Mouse (Mus musculus): ENCODE data around the gene Fam198b. TPM values are rescaled to one million over a fixed set of nuclear protein-coding genes. Genes with fewer than 3 reads are reported as not detected.

Fam198b gene
- polyA plus RNA-seq, 1 experiment from 2014 or later, result 6.0 TPM

- H3K36me3 ChIP-seq (ENCODE audit: control insufficient read depth, insufficient read depth, low read length), result no peaks in the 10 kb centered on the region
- DNase-seq (ENCODE audit: low spot score) (no peak), ATAC-seq (ENCODE audit: insufficient number of reproducible peaks, low FRiP score, low TSS enrichment, low read depth) (no peak)
- H3K27ac ChIP-seq (replicated peaks; ENCODE audit: low read depth, low read length), result no peak overlapping the region
- H3K4me3 ChIP-seq (ENCODE audit: low read depth, low read length), result no peak overlapping the region
- H3K4me2 ChIP-seq (ENCODE audit: low read depth, severe bottlenecking), result no peak overlapping the region
- no peaks in the 10 kb centered on the region for H3K4me1 ChIP-seq (ENCODE audit: control insufficient read depth, insufficient read depth, low read length)
- 92% methylated on average over 6 of the region's 6 CpGs for WGBS
- no peak overlapping the region for H3K9ac ChIP-seq (ENCODE audit: low read length)
- H3K9me3 ChIP-seq (ENCODE audit: control insufficient read depth, low read length), result no peaks in the 10 kb centered on the region
- H3K27me3 ChIP-seq (ENCODE audit: control insufficient read depth, insufficient read depth, low read length), result no peaks in the 10 kb centered on the region
Measured at GRCm38 (mm10) chr3:79903803-79904202, 19.5 kb downstream of the Fam198b start.

GRCm38 (mm10) chr3:79904238-79904757, 20.0 kb downstream of the Fam198b start:
- DNase-seq (ENCODE audit: low spot score), result no peak
- ATAC-seq (ENCODE audit: insufficient number of reproducible peaks, low FRiP score, low TSS enrichment, low read depth), result no peak
- no peak overlapping the region for H3K4me3 ChIP-seq (ENCODE audit: low read depth, low read length)
- H3K4me2 ChIP-seq (ENCODE audit: low read depth, severe bottlenecking), result no peak overlapping the region
- 85% methylated on average over 10 of the region's 10 CpGs for WGBS
- H3K4me1 ChIP-seq (ENCODE audit: control insufficient read depth, insufficient read depth, low read length), result no peaks in the 10 kb centered on the region
- no peaks in the 10 kb centered on the region for H3K9me3 ChIP-seq (ENCODE audit: control insufficient read depth, low read length)
- H3K9ac ChIP-seq (ENCODE audit: low read length), result no peak overlapping the region
- H3K27me3 ChIP-seq (ENCODE audit: control insufficient read depth, insufficient read depth, low read length), result no peaks in the 10 kb centered on the region
- no peaks in the 10 kb centered on the region for H3K36me3 ChIP-seq (ENCODE audit: control insufficient read depth, insufficient read depth, low read length)
- H3K27ac ChIP-seq (replicated peaks; ENCODE audit: low read depth, low read length), result no peak overlapping the region

DNA sequence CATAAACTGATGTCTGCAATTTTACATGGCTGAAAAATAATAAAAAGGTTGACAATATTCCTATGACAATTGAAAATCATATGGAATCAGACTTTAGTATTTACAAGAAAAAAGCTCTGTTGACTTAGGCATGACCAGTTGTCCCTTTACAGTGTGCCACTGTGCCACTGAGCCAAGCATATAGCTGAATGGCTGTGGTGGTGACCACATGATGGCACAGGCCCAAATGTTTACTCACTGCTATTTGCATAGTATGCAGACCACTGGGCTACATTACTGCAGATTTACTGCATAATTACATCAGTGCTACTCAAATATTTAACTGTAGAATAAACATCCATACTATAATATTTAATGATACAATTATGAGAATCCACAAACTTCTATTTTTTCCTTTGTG, 21.1 kb downstream of the Fam198b start:
- Histone ChIP-seq H3K4me3 (ENCODE audit: low read depth, low read length) (no peak overlapping the region), H3K9ac (ENCODE audit: low read length) (no peak overlapping the region), H3K27ac (replicated peaks; ENCODE audit: low read depth, low read length) (no peak overlapping the region), H3K9me3 (ENCODE audit: control insufficient read depth, low read length) (no peaks in the 10 kb centered on the region), H3K4me2 (ENCODE audit: low read depth, severe bottlenecking) (no peak overlapping the region), H3K27me3 (ENCODE audit: control insufficient read depth, insufficient read depth, low read length) (no peaks in the 10 kb centered on the region), H3K36me3 (ENCODE audit: control insufficient read depth, insufficient read depth, low read length) (no peaks in the 10 kb centered on the region), H3K4me1 (ENCODE audit: control insufficient read depth, insufficient read depth, low read length) (no peaks in the 10 kb centered on the region)
- no peak for ATAC-seq (ENCODE audit: insufficient number of reproducible peaks, low FRiP score, low TSS enrichment, low read depth)
- DNase-seq (ENCODE audit: low spot score), result no peak

DNA sequence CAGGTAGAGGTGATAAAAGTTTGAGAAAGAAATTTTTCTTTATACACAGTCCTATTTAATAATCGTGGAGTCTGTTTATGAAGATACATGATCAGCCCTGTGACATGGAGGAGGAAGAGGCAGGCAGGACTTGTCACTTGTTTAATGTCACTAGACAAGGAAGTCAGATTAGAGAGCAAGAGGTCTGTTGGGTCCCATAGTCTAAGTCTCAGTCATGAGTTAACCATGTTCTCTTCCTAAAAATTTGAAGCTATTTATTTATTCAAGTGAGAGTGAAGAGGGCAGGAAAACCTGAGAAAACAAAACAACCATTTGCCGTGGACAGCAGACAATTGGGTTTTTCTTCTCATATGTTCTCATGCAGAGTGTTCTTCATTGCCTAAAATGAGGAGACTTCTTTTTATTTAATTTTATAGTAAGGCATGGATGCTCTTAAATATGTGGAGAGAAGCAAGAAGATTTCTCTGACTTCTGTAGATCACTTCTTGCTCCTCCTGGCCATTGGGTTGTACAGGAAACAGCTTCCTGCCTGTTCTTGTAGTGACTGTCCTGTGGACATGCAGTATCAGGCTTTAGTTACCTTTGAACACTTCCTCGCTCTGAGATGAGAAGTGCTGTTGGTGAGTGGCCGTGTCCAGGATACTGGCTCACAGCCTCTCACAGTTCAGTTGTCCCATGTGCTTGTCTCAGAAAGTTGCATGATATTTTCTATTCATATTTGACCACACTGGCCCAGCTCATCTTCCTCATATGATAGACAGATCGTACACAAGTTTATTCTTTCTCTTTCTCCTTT, 22.1 kb downstream of the Fam198b start:
- ATAC-seq (ENCODE audit: insufficient number of reproducible peaks, low FRiP score, low TSS enrichment, low read depth), result no peak
- 82% methylated on average over 5 of the region's 5 CpGs for WGBS

GRCm38 (mm10) chr3:79907223-79907622, 22.9 kb downstream of the Fam198b start:
- WGBS, result 60% methylated on average over 7 of the region's 7 CpGs
- H3K9me3 ChIP-seq (ENCODE audit: control insufficient read depth, low read length), result no peaks in the 10 kb centered on the region
- no peak for ATAC-seq (ENCODE audit: insufficient number of reproducible peaks, low FRiP score, low TSS enrichment, low read depth)
- DNase-seq (ENCODE audit: low spot score), result no peak
- no peak overlapping the region for H3K4me2 ChIP-seq (ENCODE audit: low read depth, severe bottlenecking)
- no peaks in the 10 kb centered on the region for H3K27me3 ChIP-seq (ENCODE audit: control insufficient read depth, insufficient read depth, low read length)
- no peaks in the 10 kb centered on the region for H3K36me3 ChIP-seq (ENCODE audit: control insufficient read depth, insufficient read depth, low read length)
- H3K4me1 ChIP-seq (ENCODE audit: control insufficient read depth, insufficient read depth, low read length), result no peaks in the 10 kb centered on the region
- no peak overlapping the region for H3K9ac ChIP-seq (ENCODE audit: low read length)
- H3K27ac ChIP-seq (replicated peaks; ENCODE audit: low read depth, low read length), result no peak overlapping the region
- H3K4me3 ChIP-seq (ENCODE audit: low read depth, low read length), result no peak overlapping the region

More for the DNA sequence above, 22.1 kb downstream of the Fam198b start:
- H3K27ac ChIP-seq (replicated peaks; ENCODE audit: low read depth, low read length), result no peak overlapping the region
- no peak overlapping the region for H3K4me2 ChIP-seq (ENCODE audit: low read depth, severe bottlenecking)
- DNase-seq (ENCODE audit: low spot score), result no peak
- no peak overlapping the region for H3K9ac ChIP-seq (ENCODE audit: low read length)
- no peak overlapping the region for H3K4me3 ChIP-seq (ENCODE audit: low read depth, low read length)
- H3K36me3 ChIP-seq (ENCODE audit: control insufficient read depth, insufficient read depth, low read length), result no peaks in the 10 kb centered on the region
- H3K9me3 ChIP-seq (ENCODE audit: control insufficient read depth, low read length), result no peaks in the 10 kb centered on the region
- no peaks in the 10 kb centered on the region for H3K4me1 ChIP-seq (ENCODE audit: control insufficient read depth, insufficient read depth, low read length)
- no peaks in the 10 kb centered on the region for H3K27me3 ChIP-seq (ENCODE audit: control insufficient read depth, insufficient read depth, low read length)

DNA sequence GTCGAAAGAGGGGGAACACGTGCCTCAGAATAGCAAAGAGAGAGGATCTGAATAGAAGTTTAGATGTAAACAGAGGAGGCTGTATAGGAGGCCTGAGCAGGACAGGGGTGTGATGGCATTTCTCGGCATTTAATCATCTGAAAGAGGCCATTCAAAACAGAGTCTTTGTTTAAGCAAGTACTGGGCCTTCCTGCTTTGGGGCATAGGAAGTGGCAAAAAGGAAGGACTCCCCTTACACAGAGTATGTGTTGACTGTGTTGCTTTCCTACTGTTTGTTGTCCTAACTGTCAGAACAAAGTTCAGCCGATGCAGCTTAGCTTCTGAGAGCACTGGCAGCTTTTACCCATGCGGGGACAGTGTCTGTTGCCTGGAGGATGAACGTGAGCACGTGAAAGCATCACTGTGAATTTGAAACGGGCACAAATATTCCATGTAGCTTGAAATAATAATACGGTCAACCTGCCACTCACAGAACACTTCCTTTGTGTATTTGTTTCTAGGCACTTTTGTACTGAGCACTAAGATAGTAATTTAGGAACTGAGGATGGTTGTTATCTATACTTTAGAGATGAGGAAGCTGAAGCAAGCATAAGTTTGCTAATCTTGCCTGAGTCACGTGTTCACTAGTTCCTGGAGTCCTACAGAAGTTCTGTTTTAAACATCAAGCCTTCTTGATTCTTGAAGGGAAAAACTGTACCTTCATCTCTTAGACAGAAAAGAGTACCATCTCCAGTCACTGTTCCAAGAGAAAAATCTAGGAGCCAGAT, 26.2 kb downstream of the Fam198b start:
- Histone ChIP-seq H3K4me3 (ENCODE audit: low read depth, low read length) (no peak overlapping the region), H3K4me2 (ENCODE audit: low read depth, severe bottlenecking) (no peak overlapping the region), H3K36me3 (ENCODE audit: control insufficient read depth, insufficient read depth, low read length) (no peaks in the 10 kb centered on the region), H3K9ac (ENCODE audit: low read length) (no peak overlapping the region), H3K27ac (replicated peaks; ENCODE audit: low read depth, low read length) (no peak overlapping the region), H3K9me3 (ENCODE audit: control insufficient read depth, low read length) (no peaks in the 10 kb centered on the region), H3K27me3 (ENCODE audit: control insufficient read depth, insufficient read depth, low read length) (no peaks in the 10 kb centered on the region), H3K4me1 (ENCODE audit: control insufficient read depth, insufficient read depth, low read length) (no peaks in the 10 kb centered on the region)
- DNase-seq (ENCODE audit: low spot score) (no peak), ATAC-seq (ENCODE audit: insufficient number of reproducible peaks, low FRiP score, low TSS enrichment, low read depth) (no peak)
- 78% methylated on average over 10 of the region's 10 CpGs for WGBS

- H3K9ac ChIP-seq (ENCODE audit: low read length), result no peak overlapping the region
- H3K4me2 ChIP-seq (ENCODE audit: low read depth, severe bottlenecking), result no peak overlapping the region
- WGBS, result 83% methylated on average over 3 of the region's 3 CpGs
- no peak for DNase-seq (ENCODE audit: low spot score)
- no peaks in the 10 kb centered on the region for H3K4me1 ChIP-seq (ENCODE audit: control insufficient read depth, insufficient read depth, low read length)
- H3K36me3 ChIP-seq (ENCODE audit: control insufficient read depth, insufficient read depth, low read length), result no peaks in the 10 kb centered on the region
- no peaks in the 10 kb centered on the region for H3K27me3 ChIP-seq (ENCODE audit: control insufficient read depth, insufficient read depth, low read length)
- no peak overlapping the region for H3K27ac ChIP-seq (replicated peaks; ENCODE audit: low read depth, low read length)
- H3K4me3 ChIP-seq (ENCODE audit: low read depth, low read length), result no peak overlapping the region
- no peaks in the 10 kb centered on the region for H3K9me3 ChIP-seq (ENCODE audit: control insufficient read depth, low read length)
- no peak for ATAC-seq (ENCODE audit: insufficient number of reproducible peaks, low FRiP score, low TSS enrichment, low read depth)
Measured at GRCm38 (mm10) chr3:79911166-79911565, 26.8 kb downstream of the Fam198b start.

GRCm38 (mm10) chr3:79914012-79914411, 29.7 kb downstream of the Fam198b start:
- ATAC-seq (ENCODE audit: insufficient number of reproducible peaks, low FRiP score, low TSS enrichment, low read depth) (no peak), DNase-seq (ENCODE audit: low spot score) (no peak)
- H3K9ac ChIP-seq (ENCODE audit: low read length), result no peak overlapping the region
- H3K4me3 ChIP-seq (ENCODE audit: low read depth, low read length), result no peak overlapping the region
- H3K36me3 ChIP-seq (ENCODE audit: control insufficient read depth, insufficient read depth, low read length), result no peaks in the 10 kb centered on the region
- H3K27me3 ChIP-seq (ENCODE audit: control insufficient read depth, insufficient read depth, low read length), result no peaks in the 10 kb centered on the region
- H3K4me1 ChIP-seq (ENCODE audit: control insufficient read depth, insufficient read depth, low read length), result no peaks in the 10 kb centered on the region
- 86% methylated on average over 5 of the region's 5 CpGs for WGBS
- no peaks in the 10 kb centered on the region for H3K9me3 ChIP-seq (ENCODE audit: control insufficient read depth, low read length)
- H3K27ac ChIP-seq (replicated peaks; ENCODE audit: low read depth, low read length), result no peak overlapping the region
- H3K4me2 ChIP-seq (ENCODE audit: low read depth, severe bottlenecking), result no peak overlapping the region

All from limb, embryonic 11.5 days (tissue).